Mouse (Mus musculus) testis, adult 2 months (tissue): ENCODE measurements around the gene Lrrc36. TPM values are rescaled to one million over a fixed set of nuclear protein-coding genes. Genes with fewer than 3 reads are reported as not detected.
A peak's percentile ranks its signal among the peaks of the same experiment; 100 is the strongest.

Source experiments
- H3K27ac ChIP-seq: fragments of 200-500 bp; 2 replicates; pipeline ENCODE4 v1.5.1; 2012; ENCODE audit warnings: low read depth, low read length; ENCODE audit not compliant: control insufficient read depth, insufficient read depth
- H3K27me3 ChIP-seq: fragments of 200-500 bp; 2 replicates; pipeline ENCODE4 v1.6.1; 2012; ENCODE audit warnings: mild to moderate bottlenecking, low read length, moderate library complexity; ENCODE audit not compliant: control insufficient read depth, insufficient read depth
- H3K36me3 ChIP-seq: fragments of 200-500 bp; 2 replicates; pipeline ENCODE4 v1.6.1; 2012; ENCODE audit warnings: mild to moderate bottlenecking, low read length; ENCODE audit not compliant: control insufficient read depth, insufficient read depth
- H3K4me1 ChIP-seq: fragments of 200-500 bp; 2 replicates; pipeline ENCODE4 v1.6.1; 2012; ENCODE audit warnings: low read length; ENCODE audit not compliant: control insufficient read depth, insufficient read depth
- H3K4me3 ChIP-seq: fragments of 200-500 bp; 2 replicates; pipeline ENCODE4 v1.5.1; 2012; ENCODE audit warnings: low read depth, mild to moderate bottlenecking, low read length, moderate library complexity, mixed read lengths; ENCODE audit not compliant: control insufficient read depth
- CTCF ChIP-seq: fragments of 200-500 bp; IDR thresholded peaks from 2 replicates; pipeline ENCODE4 v1.5.1; 2012; ENCODE audit warnings: low read depth, mild to moderate bottlenecking, inconsistent platforms, low read length, moderate library complexity; ENCODE audit not compliant: control insufficient read depth, insufficient read depth, insufficient replicate concordance
- POLR2A ChIP-seq: fragments of 200-500 bp; IDR thresholded peaks from 2 replicates; pipeline ENCODE4 v1.6.1; 2012; ENCODE audit warnings: low read depth, mild to moderate bottlenecking, inconsistent platforms, low read length, moderate library complexity; ENCODE audit not compliant: control insufficient read depth
- polyA plus RNA-seq: library from polyadenylated mRNA; depleted of rRNA; stranded (reverse); fragments of >200 nt; gene quantifications from 2 replicates; pipeline ENCODE4 v1.2.3, GENCODE M21; 2012

Lrrc36 gene
- polyA plus RNA-seq, 1 experiment: 75.6 TPM

DNA sequence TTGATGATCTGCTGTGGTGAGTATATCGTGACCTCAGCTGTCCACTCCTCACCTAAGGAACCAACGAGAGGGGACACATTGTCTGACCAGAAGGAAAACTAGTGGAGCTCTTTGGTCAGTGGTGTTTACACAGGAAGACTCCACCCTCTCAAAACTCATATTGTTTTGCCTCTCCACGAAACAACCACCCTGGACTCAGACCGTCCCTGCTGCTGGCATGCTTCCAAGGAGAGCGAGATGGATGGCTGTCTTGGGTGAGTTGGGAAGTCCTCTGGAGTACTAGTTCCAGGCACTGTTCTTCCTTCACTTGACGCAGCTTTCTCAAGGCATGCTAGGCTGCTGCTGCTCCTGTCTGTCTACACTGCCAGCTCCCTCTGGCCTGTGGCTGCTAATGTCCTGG is 24.3 kb upstream of the Lrrc36 start:
- Histone ChIP-seq H3K27ac (no peak overlapping the region), H3K36me3 (peaks cover 2% of the 10 kb centered on the region), H3K4me3 (no peak overlapping the region), H3K4me1 (no peaks in the 10 kb centered on the region; the same call in 1 of the 2 replicates), H3K27me3 (no peaks in the 10 kb centered on the region)
- TF ChIP-seq POLR2A: no peak
- no peak for TF ChIP-seq CTCF

DNA sequence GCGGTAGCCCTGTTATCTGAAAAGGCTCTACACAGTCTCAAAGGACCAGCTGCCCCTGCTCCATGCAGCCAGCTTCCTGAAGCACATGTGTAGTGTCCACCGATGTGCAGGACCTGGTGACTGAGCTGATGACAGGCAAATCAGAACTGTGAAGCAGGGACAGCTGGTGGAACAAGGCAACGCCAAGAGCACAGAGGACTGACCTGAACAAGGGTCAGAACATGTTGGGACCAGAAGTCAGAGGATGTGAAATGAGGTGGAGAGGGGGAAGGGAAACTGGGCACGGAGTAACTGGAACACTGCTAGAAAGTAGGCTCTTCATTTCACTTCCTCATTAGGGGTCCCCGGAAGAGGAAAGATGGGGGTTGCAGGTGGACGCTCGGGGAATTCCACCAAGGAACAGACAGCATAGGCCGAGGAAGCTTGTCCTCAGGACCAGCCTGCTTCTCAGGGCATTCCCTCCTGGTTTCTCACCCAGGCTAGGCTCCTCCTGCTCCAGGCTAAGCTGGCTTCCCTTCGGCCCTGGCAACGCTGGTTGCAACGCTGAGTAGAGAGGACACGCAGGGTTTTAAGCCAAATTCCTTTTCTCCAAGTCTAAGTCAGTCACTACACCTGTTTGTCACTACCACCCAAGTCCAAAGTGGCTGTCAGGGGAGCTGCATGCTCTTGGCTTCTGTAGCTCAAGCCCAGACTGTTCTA is 20.1 kb upstream of the Lrrc36 start:
- no peak for TF ChIP-seq POLR2A
- TF ChIP-seq CTCF: no peak
- H3K27me3 ChIP-seq: no peaks in the 10 kb centered on the region
- no peak overlapping the region for H3K4me3 ChIP-seq
- no peak overlapping the region; the same call in 1 of the 2 replicates for H3K27ac ChIP-seq
- no peaks in the 10 kb centered on the region; the same call in 1 of the 2 replicates for H3K4me1 ChIP-seq
- H3K36me3 ChIP-seq: peaks cover 5% of the 10 kb centered on the region

DNA sequence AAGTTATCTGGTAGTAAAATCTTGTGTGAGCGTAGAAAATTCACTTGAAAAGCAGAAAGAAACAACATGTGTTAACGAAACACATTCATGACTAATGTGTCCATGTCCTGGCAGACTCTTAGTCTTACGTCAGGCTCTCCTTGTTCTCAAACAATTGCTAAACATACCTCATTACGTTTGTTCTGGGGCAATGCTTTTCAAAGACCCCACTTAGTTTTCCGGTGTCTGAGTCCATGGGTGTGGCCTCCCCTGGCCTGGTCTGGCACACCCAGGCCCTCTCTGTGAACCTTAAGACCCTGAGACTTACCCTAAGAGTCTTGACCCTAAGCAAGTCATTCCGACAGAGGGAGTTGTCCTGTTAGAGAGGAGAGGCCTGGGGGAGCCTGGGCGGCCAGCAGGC is 19.5 kb upstream of the Lrrc36 start:
- Histone ChIP-seq H3K27ac (peak overlapping the region; percentile 7; the same call in 1 of the 2 replicates), H3K27me3 (no peaks in the 10 kb centered on the region), H3K4me1 (no peaks in the 10 kb centered on the region; the same call in 1 of the 2 replicates), H3K4me3 (peak overlapping the region; percentile 48; the same call in 1 of the 2 replicates), H3K36me3 (peaks cover 6% of the 10 kb centered on the region)
- TF ChIP-seq POLR2A: no peak
- no peak for TF ChIP-seq CTCF

DNA sequence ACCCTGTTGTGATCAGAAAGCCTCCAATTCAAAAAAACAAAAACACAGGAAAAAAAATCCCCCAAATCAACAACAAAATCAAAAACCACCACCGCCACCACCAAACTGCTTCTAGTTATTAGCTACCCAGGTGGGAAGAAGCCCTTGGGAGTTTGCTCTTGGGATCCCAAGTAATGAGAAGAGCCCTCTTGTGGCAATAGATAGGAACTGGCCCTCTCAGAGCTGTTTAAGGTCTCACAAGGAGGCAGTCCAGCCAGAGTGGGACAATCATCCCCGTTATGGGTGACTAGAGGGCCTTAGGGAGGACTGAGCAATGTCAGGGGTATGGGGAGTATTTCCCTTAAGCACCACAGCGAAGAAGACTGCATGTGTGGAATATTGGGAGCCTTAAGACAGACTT is 15.6 kb upstream of the Lrrc36 start:
- no peak overlapping the region for H3K27ac ChIP-seq
- H3K4me1 ChIP-seq: no peaks in the 10 kb centered on the region; the same call in 1 of the 2 replicates
- peaks cover 6% of the 10 kb centered on the region for H3K36me3 ChIP-seq
- TF ChIP-seq CTCF (no peak), POLR2A (no peak)
- H3K4me3 ChIP-seq: no peak overlapping the region
- no peaks in the 10 kb centered on the region for H3K27me3 ChIP-seq

DNA sequence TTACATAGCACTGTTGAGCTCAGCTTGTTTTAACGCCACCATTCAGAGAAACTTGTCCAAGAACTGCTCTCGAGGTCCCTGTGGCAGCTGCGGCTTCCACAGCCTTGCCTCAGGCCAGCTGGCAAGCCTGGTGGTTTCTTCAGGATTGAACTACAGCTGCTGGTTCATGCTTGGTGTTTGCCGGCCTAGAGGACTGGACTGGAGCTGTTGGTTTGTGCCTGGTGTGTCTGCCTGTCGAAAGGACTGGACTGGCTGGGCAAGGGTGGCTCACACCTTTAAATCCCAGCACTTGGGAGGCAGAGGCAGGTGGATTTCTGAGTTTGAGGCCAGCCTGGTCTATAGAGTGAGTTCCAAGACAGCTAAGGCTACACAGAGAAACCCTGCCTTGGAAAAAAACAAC is 13.4 kb upstream of the Lrrc36 start:
- no peaks in the 10 kb centered on the region for H3K4me1 ChIP-seq
- H3K4me3 ChIP-seq: no peak overlapping the region
- peaks cover 3% of the 10 kb centered on the region for H3K36me3 ChIP-seq
- TF ChIP-seq CTCF: no peak
- no peak for TF ChIP-seq POLR2A
- H3K27ac ChIP-seq: no peak overlapping the region
- H3K27me3 ChIP-seq: no peaks in the 10 kb centered on the region

DNA sequence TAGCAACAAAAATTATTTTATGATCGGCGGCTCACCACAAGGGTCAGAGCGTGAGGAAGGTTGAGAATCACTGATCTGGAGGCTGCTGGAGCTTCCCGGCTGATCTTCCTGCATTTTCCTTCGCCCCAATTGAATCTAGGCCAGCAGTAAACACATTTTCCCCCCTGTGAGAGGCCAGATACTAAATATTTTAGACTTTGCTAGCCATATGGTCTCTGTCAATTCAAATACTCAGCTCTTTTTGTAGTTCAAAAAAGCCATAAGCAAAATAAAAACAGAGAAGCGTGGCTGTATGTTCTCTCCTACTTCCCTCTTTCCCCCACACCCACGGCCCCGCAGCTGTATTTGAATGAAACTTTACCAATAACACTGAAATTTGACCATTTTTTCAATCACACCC is 9.9 kb upstream of the Lrrc36 start:
- TF ChIP-seq POLR2A (no peak), CTCF (no peak)
- no peaks in the 10 kb centered on the region for H3K27me3 ChIP-seq
- no peak overlapping the region for H3K27ac ChIP-seq

DNA sequence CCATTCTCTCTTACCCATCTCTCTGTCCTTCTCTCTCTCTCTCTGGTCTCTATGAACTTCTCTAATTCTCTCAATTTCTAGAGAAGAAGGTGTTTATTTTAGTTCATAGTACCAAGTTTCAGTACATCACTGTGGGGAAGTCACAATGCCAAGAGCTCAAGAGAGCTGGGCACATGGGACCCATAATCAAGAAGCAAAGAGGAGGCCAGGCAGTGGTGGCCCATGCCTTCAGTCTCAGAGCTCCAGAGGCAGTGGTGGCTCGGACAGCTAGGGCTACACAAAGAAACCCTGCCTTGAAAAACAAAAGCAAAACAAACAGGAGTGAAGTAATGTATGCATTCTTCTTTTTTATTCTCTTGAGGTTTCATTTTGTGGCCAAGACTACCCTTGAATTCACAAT is 8.9 kb upstream of the Lrrc36 start:
- Histone ChIP-seq H3K4me3 (no peak overlapping the region), H3K4me1 (no peaks in the 10 kb centered on the region), H3K27ac (no peak overlapping the region), H3K36me3 (no peaks in the 10 kb centered on the region; the same call in 1 of the 2 replicates), H3K27me3 (no peaks in the 10 kb centered on the region)
- TF ChIP-seq POLR2A (no peak), CTCF (no peak)

More for the DNA sequence above, 9.9 kb upstream of the Lrrc36 start:
- no peak overlapping the region for H3K4me3 ChIP-seq
- no peaks in the 10 kb centered on the region for H3K4me1 ChIP-seq
- H3K36me3 ChIP-seq: peaks cover 2% of the 10 kb centered on the region
